Mouse (Mus musculus) gastrocnemius, adult 2 months (tissue): ENCODE data around the gene Plcb3. TPM values are rescaled to one million over a fixed set of nuclear protein-coding genes. Genes with fewer than 3 reads are reported as not detected.
A peak's percentile ranks its signal among the peaks of the same experiment; 100 is the strongest.

Source experiments
- DNase-seq: peaks from one replicate; pipeline ENCODE4 v3.0.0; 2022
- H3K27ac ChIP-seq: fragments of 200-600 bp; 2 replicates; pipeline ENCODE4 v1.8.1; 2022; ENCODE audit warnings: mild to moderate bottlenecking
- H3K4me3 ChIP-seq: fragments of 200-600 bp; 2 replicates; pipeline ENCODE4 v1.8.1; 2022; ENCODE audit warnings: mild to moderate bottlenecking, moderate library complexity
- CTCF ChIP-seq: fragments of 200-600 bp; IDR thresholded peaks from 2 replicates; pipeline ENCODE4 v1.8.1; 2022; ENCODE audit warnings: antibody characterized with exemption, mild to moderate bottlenecking, moderate library complexity
- intact Hi-C: fragments of 180-260 bp; cut with DNase I; formaldehyde crosslinking; loops from one replicate; pipeline ENCODE4 v1.15.1; 2025
- total RNA-seq, 2 experiments: library from RNA; stranded (reverse); gene quantifications; 2 replicates each; pipeline ENCODE4 v1.2.3; 2021

The Plcb3 gene
- total RNA-seq, 2 experiments from 2014 or later = 9.1 to 11.0 TPM

DNA sequence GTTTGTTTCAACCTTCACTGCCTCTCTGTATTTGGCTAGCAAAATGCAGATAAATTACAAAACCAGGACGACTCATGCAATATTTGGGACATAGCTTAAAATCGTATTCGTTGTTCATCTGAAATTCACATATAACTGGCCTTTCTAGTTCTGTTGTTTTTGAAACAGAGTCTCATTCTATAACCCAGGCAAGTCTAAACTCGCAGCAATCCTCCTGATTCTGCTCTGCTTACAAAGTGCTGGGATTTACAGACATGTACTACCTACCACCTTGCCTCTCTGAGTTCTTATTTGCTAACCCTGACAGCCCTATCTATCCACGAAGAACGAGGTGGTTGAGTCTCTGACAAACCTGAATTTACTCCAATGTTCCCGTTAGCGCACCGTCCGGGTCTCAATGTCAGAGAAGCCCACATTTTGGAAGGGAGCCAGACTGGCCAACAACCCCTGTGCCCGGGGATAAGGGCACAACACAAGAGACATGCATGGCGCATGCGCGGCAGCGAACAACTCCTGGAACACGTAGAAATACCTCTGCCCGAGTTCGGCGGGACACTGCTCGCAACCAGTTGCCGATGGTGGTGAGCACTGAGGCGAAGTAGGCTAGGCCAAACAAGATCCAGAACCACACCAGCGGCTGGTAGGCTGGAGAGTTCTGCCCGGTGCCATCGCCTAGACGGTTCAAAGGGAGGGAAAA lies 49.6 kb downstream of the Plcb3 start:
- Histone ChIP-seq H3K27ac (no peak overlapping the region), H3K4me3 (no peak overlapping the region)
- DNase-seq = no peak
- intact Hi-C loops = no loop called here
- TF ChIP-seq CTCF = no peak

- intact Hi-C loops = loop anchor here (2.0 kb wide), 1 partner anchor 43 kb away; no protein-coding TSS in a partner anchor
- no peak for DNase-seq
- Histone ChIP-seq H3K4me3 (no peak overlapping the region), H3K27ac (no peak overlapping the region)
- no peak for TF ChIP-seq CTCF
Measured at GRCm38 (mm10) chr19:6925611-6926329, 50.5 kb downstream of the Plcb3 start.

GRCm38 (mm10) chr19:6925307-6925573 lies 51.0 kb downstream of the Plcb3 start, which contains the start of gene Catsperz:
Gene Catsperz, minus strand, starts transcription at chr19:6925380.
- Histone ChIP-seq H3K27ac (0 out of 2 replicates have a peak within 1 kb of the TSS, but pooled peaks have one; percentile 91), H3K4me3 (peak within 1 kb of the TSS; percentile 56)
- no peak for DNase-seq
- TF ChIP-seq CTCF = no peak
- intact Hi-C loops = loop anchor here (2.0 kb wide), 1 partner anchor 44 kb away; no protein-coding TSS in a partner anchor

DNA sequence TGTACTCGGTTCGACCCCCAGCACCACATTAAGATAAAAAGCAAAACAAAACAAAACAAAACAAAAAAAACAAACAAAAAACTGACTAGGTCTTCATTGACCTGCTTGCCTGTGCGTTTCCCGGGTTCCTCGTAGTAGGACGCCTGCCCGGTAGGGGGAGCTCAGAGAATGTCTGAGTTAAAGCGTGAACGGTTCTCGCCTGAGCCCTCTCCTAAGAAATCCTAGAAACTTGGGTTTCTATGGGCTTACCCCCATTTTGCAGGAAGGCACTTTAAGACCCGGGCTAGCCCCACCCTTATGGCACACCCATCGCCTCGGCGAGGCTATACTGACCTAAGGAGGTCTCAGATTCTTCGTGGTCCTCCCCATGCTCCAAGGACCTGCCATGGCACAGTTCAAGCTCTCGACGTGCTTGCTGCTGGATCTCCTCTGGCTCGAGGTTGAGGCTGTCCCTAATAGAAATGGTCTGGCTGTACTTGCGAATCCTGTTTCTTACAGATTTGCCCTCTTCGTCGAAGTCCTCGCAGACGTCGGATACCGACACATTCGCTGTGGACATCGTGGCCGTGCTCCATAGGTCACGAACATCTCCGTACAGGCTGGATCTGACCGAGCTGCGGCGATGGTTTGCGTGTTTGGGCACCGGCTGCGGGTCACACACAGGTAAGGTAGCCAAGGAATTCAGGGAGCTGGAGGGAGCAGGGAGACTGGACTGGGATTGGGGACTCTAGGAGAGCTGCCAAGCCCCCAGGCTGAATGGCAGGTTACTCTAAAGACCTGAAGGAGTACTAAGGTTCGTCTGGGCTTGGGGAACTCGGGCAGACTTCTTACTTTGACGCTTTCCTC lies 51.6 kb downstream of the Plcb3 start:
- DNase-seq = peak; percentile 90
- peak overlapping the region; percentile 56 for H3K4me3 ChIP-seq
- intact Hi-C loops = loop anchor here (1.0 to 2.0 kb wide), 2 partner anchors 44 to 96 kb away; no protein-coding TSS in a partner anchor

DNA sequence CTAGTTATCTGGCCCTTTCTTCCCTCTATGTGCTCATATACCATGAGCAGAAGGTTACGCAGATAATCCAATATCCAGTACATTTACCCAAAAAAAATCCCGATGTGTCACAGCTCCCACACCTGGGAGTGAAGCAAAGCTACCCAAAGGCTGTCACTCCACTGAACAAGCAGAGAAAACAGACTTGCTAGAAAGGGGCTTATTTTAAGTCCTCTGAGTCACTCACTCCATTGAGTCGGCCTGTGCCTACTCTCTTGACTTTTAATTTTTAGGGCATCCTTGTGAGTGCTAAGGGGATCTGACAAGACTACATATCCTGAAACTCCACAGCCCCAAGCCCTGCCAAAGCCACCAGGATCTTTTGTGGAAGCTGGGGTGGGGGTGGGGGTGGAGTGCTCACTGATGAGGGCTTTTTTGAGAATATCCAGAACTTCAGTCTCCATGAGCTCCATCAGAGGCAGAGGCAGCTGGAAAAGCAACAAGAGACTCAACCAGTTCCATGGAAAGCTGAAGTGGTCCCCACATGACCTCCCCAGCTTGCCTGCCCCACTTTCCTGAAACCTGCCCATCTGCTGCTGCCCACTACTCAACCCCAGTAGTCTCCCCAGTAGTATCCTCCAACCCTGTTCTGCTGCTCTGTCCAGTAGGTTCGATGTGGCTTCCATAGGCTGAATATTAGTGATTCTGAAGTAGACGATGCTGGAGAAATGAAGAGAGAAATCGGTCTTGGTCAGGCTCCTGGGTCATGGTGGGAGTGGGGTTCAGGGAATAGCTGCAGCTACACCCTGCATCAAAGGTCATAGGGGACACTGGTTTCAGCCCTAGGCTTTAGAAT lies 53.2 kb downstream of the Plcb3 start:
- no peak for TF ChIP-seq CTCF
- no peak for DNase-seq
- Histone ChIP-seq H3K4me3 (peak overlapping the region; percentile 88), H3K27ac (peak overlapping the region; percentile 91)
- intact Hi-C loops = no loop called here

More for the DNA sequence above, 51.6 kb downstream of the Plcb3 start:
- no peak overlapping the region for H3K27ac ChIP-seq
- TF ChIP-seq CTCF = peak; percentile 92

DNA sequence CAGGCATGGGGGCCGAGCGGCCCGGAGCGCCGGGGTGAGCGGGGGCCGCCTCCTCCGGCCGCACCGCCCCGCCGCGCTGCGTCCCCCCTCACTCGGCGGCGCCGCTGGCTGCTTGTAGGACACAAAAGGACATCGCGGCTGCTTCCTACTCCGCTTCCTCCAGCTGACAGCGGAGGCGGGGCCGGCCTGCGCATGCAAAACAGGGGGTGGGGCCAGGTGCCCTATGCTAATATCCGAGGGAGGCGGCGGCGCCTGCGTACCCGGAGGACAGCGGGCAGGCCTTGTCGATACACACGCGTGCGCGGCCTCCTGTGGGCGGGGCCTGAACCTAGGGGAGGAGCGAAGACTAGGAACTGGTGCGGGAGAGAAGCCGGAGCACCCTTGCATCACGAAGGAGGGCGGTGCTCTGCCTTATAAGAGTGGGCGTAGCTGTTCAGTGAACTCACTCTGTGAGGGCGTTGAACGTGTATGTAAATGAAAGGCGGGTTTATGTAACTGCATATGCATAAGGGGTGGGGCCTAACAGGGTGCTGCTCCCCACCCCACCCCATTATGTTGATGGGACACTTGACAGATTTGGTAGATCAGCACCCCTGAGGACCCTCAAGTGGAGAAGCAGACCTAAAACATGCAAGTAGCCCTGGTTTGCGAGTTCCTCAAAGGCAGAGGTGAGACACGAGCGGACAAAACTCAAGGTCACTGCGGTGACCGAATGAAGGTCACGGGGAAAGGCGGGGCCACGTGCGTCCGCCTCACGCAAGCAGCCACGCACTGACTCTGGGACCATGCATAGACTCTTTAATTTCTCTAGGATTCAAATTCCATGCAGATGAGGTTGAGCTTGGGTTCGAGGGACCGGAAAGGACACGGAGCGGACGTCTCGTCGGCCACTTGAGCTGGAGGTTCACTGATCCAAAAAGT lies 54.4 kb downstream of the Plcb3 start, which contains the start of gene Esrra:
TSS of gene Esrra (minus strand) at position 167 of the 921 bp plus-strand sequence.
- intact Hi-C loops = no loop called here
- peak within 1 kb of the TSS; percentile 91 for H3K27ac ChIP-seq
- peak within 1 kb of the TSS; percentile 88 for H3K4me3 ChIP-seq
- peak; percentile 100 for DNase-seq
- no peak for TF ChIP-seq CTCF

GRCm38 (mm10) chr19:6920741-6921636 lies 55.3 kb downstream of the Plcb3 start:
- DNase-seq = peak; percentile 69
- peak overlapping the region; percentile 91 for H3K27ac ChIP-seq
- intact Hi-C loops = no loop called here
- H3K4me3 ChIP-seq = peak overlapping the region; percentile 88
- 0 out of 2 replicates have a peak, but pooled peaks have one; percentile 3 for TF ChIP-seq CTCF

DNA sequence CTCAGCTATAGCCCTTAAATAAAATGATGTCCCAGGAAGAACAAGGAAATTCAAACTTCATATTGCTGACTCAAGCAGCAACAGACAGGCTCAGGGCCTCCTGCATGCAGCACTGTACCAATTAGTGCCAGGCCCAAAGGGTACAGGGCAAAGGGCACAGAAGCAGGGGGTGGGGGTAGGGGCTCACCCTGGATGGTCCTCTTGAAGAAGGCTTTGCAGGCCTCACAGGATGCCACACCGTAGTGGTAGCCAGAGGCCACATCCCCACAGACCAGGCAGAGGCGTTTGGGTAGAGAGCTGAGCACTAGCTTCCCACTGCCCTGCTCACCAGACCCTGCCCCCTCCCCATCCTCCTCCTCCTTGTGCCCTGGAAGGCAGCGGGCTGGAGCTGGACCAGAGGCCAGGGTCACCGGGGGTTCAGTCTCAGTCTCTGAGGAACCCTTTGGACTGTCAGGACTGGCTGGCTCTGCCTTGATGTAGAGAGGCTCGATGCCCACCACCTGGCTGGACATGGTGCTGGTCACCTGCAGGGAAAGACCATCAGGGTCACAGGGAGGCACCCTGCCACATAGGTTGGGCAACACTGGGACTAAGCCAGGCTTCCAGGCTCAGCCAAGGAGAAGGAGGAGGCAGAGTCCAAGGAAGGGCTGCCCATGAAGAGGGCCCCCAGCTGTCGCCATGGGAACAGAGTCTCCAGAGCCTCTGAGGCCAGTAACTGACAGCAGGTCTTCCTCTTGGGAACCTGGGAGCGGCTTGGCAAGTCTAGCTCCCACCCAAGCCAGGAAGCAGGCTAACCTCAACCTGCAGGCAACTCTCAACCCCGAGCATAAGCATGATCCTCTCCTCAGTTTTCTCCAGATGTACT lies 56.2 kb downstream of the Plcb3 start:
- peak; percentile 84 for DNase-seq
- intact Hi-C loops = no loop called here
- H3K4me3 ChIP-seq = peak overlapping the region; percentile 88
- H3K27ac ChIP-seq = peak overlapping the region; percentile 91
- no peak for TF ChIP-seq CTCF

DNA sequence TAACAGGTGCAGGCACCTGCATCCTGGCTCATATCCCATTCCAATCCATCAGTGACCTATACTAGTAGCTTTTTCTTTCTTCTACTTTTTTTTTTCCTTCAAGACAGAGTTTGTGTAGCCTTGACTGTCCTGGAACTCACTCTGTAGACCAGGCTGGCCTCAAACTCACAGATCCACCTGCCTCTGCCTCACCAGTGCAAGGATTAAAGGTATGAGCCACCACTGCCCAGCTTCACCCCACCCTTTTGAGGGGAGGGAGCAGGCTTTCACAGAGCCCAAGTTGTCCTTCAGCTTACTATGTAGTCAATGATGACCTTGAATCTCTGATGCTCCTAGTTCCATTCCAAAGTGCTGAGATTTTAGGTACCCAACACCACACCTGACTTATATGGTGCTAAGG lies 56.8 kb downstream of the Plcb3 start:
- TF ChIP-seq CTCF = no peak
- Histone ChIP-seq H3K27ac (peak overlapping the region; percentile 91), H3K4me3 (no peak overlapping the region)
- no peak for DNase-seq
- intact Hi-C loops = no loop called here
